Mouse (Mus musculus) olfactory bulb, adult 2 months (tissue): ENCODE results near the gene Apoa4. TPM values are rescaled to one million over a fixed set of nuclear protein-coding genes. Genes with fewer than 3 reads are reported as not detected.

Experiments
- H3K27ac ChIP-seq: fragments of 200-500 bp; 2 replicates; pipeline ENCODE4 v1.5.1; 2012; ENCODE audit warnings: low read depth, low read length; ENCODE audit not compliant: insufficient read depth
- H3K4me1 ChIP-seq: fragments of 200-500 bp; 2 replicates; pipeline ENCODE4 v1.6.1; 2012; ENCODE audit warnings: low read length; ENCODE audit not compliant: control insufficient read depth, insufficient read depth
- H3K4me3 ChIP-seq: fragments of 200-500 bp; 2 replicates; pipeline ENCODE4 v1.5.1; 2012; ENCODE audit warnings: mild to moderate bottlenecking, low read depth, low read length, moderate library complexity; ENCODE audit not compliant: insufficient read depth
- CTCF ChIP-seq: fragments of 200-500 bp; IDR thresholded peaks from 2 replicates; pipeline ENCODE4 v1.5.1; 2012; ENCODE audit warnings: low read depth, mild to moderate bottlenecking, low read length, moderate library complexity; ENCODE audit not compliant: insufficient read depth
- POLR2A ChIP-seq: fragments of 200-500 bp; IDR thresholded peaks from 2 replicates; pipeline ENCODE4 v1.6.1; 2012; ENCODE audit warnings: mild to moderate bottlenecking, low read depth, low read length, moderate library complexity; ENCODE audit not compliant: insufficient read depth
- WGBS: fragments of 180-500 bp; shearing (Covaris S2); methylation state at CpG from one replicate; pipeline ENCODE4 v1.1.7; 2018; 5-methylcytosine and 5-hydroxymethylcytosine counted together
- polyA plus RNA-seq: library from polyadenylated mRNA; stranded (reverse); fragments of >200 nt; gene quantifications from 2 replicates; pipeline ENCODE4 v1.2.4, GENCODE M21; 2012; ENCODE audit warnings: low replicate concordance; ENCODE audit not compliant: missing spikeins, insufficient read depth, insufficient read length

Gene Apoa4
- not detected in 2 replicates for polyA plus RNA-seq

DNA sequence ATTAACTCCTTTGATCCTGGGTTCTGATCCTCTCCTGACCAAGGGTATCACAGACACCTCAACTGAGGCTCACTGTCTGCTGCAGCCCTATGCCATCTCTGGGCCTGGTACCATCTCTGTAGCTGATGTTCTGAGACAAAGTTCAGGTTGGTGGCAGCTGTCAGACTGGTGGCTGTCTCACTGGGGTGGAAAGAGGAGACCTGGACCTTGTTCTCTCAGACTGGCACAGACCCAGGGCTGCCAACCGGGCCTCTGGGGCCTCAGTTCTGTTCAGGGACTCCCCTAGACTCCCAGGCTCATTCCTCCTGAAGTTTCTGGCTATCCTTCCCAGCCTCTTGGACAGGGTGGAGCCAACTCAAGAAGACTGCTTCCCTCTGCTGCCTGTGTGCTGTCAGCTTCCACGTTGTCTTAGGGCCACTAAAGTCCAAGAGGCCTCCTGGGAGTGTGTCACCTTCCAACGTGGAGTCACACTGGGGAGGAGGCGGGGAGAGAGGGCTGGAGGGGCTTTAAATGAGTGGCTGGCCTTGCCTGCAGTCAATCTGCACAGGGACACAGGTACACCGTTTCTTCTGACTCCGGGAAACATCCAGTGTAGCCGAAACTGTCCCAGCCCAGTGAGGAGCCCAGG lies at the start of gene Apoa4:
Gene Apoa4, plus strand, starts transcription at position 171 of the 628 bp plus-strand sequence.
- Histone ChIP-seq H3K27ac (no peak within 1 kb of the TSS), H3K4me3 (no peak within 1 kb of the TSS), H3K4me1 (no peaks in the 10 kb centered on the region)
- 77% methylated on average over 7 of the region's 7 CpGs for WGBS
- TF ChIP-seq POLR2A (no peak), CTCF (no peak)

GRCm38 (mm10) chr9:46191234-46191633 lies 49.3 kb upstream of the Apoa4 start:
- Histone ChIP-seq H3K27ac (no peak overlapping the region), H3K4me3 (no peak overlapping the region), H3K4me1 (peaks cover 10% of the 10 kb centered on the region; the same call in 1 of the 2 replicates)
- WGBS = 56% methylated on average over 8 of the region's 8 CpGs
- no peak for TF ChIP-seq CTCF
- no peak for TF ChIP-seq POLR2A

- no peak for TF ChIP-seq CTCF
- TF ChIP-seq POLR2A = no peak
- Histone ChIP-seq H3K4me3 (no peak overlapping the region), H3K4me1 (peaks cover 10% of the 10 kb centered on the region; the same call in 1 of the 2 replicates), H3K27ac (no peak overlapping the region)
- WGBS = 8% methylated on average over 1 of the region's 1 CpGs
Observed at GRCm38 (mm10) chr9:46191644-46192043, 48.9 kb upstream of the Apoa4 start.

DNA sequence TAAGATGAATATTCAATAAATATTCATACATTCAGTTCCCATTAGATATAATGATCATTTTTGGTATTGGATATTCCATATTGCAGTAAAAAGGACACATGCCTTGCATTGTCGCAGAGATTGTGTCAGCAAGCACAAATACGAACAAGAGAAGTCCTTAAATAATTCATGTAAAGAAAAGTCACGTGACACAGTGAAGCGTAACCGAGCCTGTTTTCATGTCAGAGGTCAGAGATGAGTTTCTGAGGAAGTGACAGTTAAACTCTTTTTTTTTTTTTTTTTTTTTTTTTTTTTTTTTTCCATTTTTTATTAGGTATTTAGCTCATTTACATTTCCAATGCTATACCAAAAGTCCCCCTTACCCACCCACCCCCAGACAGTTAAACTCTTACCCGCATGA lies 47.9 kb upstream of the Apoa4 start:
- no peak overlapping the region for H3K4me3 ChIP-seq
- H3K4me1 ChIP-seq = peaks cover 13% of the 10 kb centered on the region
- H3K27ac ChIP-seq = no peak overlapping the region
- TF ChIP-seq POLR2A (no peak), CTCF (no peak)
- 86% methylated on average over 6 of the region's 6 CpGs for WGBS

- no peak overlapping the region for H3K4me3 ChIP-seq
- H3K4me1 ChIP-seq = peaks cover 16% of the 10 kb centered on the region
- no peak overlapping the region for H3K27ac ChIP-seq
- no peak for TF ChIP-seq POLR2A
- no peak for TF ChIP-seq CTCF
- WGBS = 85% methylated on average over 9 of the region's 9 CpGs
Observed at GRCm38 (mm10) chr9:46194809-46195208, 45.7 kb upstream of the Apoa4 start.

DNA sequence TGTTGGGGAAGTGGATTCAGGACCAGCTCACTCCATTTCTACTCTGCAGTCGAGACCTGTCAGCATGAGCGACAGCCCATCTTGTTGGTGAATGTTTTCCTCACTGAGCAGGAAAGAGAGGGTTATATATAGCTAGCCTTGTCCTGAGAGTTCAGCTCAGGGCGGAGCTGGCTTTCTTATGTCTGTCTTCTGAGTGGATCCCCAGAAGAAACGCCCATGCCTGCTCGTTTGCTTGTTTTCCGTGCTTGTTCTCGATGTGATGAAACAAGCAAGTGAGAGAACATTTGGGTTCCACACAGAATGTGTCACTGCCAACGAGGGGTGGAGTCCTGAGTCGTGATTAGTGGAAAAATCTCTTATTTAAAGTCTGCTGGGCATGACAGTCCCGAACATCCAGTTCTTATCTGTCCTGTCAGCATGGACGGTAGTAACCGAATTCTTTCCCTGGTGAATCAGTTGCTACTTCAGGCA lies 43.8 kb upstream of the Apoa4 start:
- 48% methylated on average over 12 of the region's 12 CpGs for WGBS
- H3K4me1 ChIP-seq = peaks cover 16% of the 10 kb centered on the region
- TF ChIP-seq CTCF = no peak
- no peak for TF ChIP-seq POLR2A
- H3K4me3 ChIP-seq = no peak overlapping the region
- H3K27ac ChIP-seq = peak overlapping the region; percentile 27

- Histone ChIP-seq H3K27ac (0 out of 2 replicates have a peak overlapping the region, but pooled peaks have one; percentile 11), H3K4me1 (peaks cover 16% of the 10 kb centered on the region), H3K4me3 (no peak overlapping the region)
- TF ChIP-seq CTCF (no peak), POLR2A (no peak)
- WGBS = 44% methylated on average over 9 of the region's 9 CpGs
Observed at GRCm38 (mm10) chr9:46198461-46198860, 42.0 kb upstream of the Apoa4 start.

GRCm38 (mm10) chr9:46198936-46199335 lies 41.6 kb upstream of the Apoa4 start:
- Histone ChIP-seq H3K4me1 (peaks cover 16% of the 10 kb centered on the region), H3K27ac (0 out of 2 replicates have a peak overlapping the region, but pooled peaks have one; percentile 11), H3K4me3 (no peak overlapping the region)
- WGBS = 45% methylated on average over 7 of the region's 7 CpGs
- TF ChIP-seq CTCF (no peak), POLR2A (no peak)

DNA sequence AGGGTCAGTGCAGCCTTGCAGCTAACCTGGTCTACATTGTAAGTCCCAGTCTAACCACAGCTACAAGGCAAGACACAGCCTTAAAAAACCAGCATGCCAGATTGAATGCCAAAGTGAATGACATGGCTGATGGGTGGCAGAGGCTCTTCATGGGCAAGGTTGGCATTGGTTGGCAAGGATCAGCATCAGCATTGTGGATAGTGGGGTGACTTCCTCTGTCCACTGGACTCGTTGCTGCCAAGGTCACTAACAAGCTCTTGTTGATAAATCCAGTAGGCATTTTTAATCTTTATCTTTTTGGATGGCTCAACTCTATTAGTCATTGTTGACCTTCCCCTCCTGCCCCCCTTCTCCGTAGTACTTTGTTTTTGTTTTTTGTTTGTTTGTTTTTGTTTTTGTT lies 40.9 kb upstream of the Apoa4 start:
- WGBS = 81% methylated on average over 2 of the region's 2 CpGs
- no peak for TF ChIP-seq CTCF
- no peak for TF ChIP-seq POLR2A
- no peak overlapping the region for H3K27ac ChIP-seq
- H3K4me1 ChIP-seq = peaks cover 16% of the 10 kb centered on the region
- H3K4me3 ChIP-seq = no peak overlapping the region
